In the genomic region with DNA sequence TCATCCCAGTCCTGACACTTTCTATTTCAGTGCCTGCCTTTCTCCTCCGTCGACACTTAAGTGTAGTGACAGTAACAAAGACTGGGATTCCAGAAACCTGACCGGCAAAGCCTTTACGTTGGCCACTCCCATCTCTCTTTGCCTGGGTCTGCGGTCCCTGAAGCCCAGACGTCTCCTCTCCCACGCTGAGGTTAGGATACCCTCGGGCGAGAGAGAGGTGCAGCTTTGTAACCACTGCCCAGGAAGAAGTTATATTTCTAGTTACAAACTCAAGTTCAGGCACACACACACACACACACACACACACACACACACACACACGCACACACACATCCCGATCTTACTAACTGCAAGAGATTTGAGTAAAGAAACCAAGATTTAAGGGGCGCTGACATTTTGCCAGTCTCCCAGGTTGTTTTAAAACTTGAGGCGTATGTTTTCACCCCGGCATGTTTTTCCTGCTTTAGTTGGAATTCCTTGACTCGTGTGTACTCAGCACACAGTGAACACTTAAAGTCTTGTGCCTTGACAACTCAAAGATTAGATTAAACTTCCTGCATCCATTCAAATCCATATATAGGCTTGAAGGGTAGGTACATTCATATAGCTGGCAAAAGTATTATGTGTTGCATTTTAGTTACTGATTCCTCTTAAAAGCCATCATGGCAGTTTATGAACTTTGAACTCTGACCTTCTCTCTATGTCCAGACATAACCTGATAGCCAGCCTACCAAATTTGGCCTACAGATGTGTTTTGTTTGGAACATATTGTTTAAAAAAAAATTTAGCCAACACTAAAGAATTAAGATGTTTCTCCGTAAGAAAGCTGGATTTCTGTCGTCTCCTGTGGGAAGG, we compare ENCODE assay signal across 8 mouse cellular contexts. TPM values are rescaled to one million over a fixed set of nuclear protein-coding genes. Genes with fewer than 3 reads are reported as not detected.
DNase-seq lines count a peak whose midpoint lies in the region; ATAC-seq and TF ChIP-seq lines count a peak whose summit lies in the region.

No protein-coding gene starts in this region.

- peak overlapping the region; percentile 86 for H3K4me2 ChIP-seq in forebrain, embryonic 12.5 days
- peak overlapping the region; percentile 77 for H3K4me2 ChIP-seq in liver, embryonic 14.5 days (ENCODE audit: low read depth)
- peak overlapping the region; percentile 69 for H3K4me2 ChIP-seq in stomach, postnatal 0 days (replicated peaks; ENCODE audit: low read depth)

- 16% methylated on average over 17 of the region's 17 CpGs for WGBS in heart, embryonic 10.5 days
- WGBS in forebrain, embryonic 12.5 days, result 30% methylated on average over 17 of the region's 17 CpGs
- 17% methylated on average over 17 of the region's 17 CpGs for WGBS in liver, embryonic 14.5 days (ENCODE audit: insufficient replicate concordance)
- WGBS in stomach, postnatal 0 days, result 9% methylated on average over 17 of the region's 17 CpGs

- peak overlapping the region; percentile 89 for H3K4me3 ChIP-seq in heart, embryonic 10.5 days
- H3K4me3 ChIP-seq in forebrain, embryonic 12.5 days (replicated peaks), result peak overlapping the region; percentile 58
- H3K4me3 ChIP-seq in liver, embryonic 14.5 days (ENCODE audit: insufficient read depth in 1 of 2, low read depth in 2 of 2, low read length in 2 of 2), result peak overlapping the region; percentile 54 to 57
- peak overlapping the region; percentile 72 for H3K4me3 ChIP-seq in stomach, postnatal 0 days (ENCODE audit: low read depth, low read length)

- H3K27ac ChIP-seq in heart, embryonic 10.5 days, result peak overlapping the region; percentile 99
- peak overlapping the region; percentile 70 for H3K27ac ChIP-seq in forebrain, embryonic 12.5 days
- peak overlapping the region; percentile 5; the same call in 1 of the 2 replicates for H3K27ac ChIP-seq in liver, embryonic 14.5 days
- H3K27ac ChIP-seq in stomach, postnatal 0 days (replicated peaks), result peak overlapping the region; percentile 95

- peak overlapping the region; percentile 73 for H3K9ac ChIP-seq in forebrain, embryonic 12.5 days
- H3K9ac ChIP-seq in liver, embryonic 14.5 days (replicated peaks), result no peak overlapping the region; the same call in 1 of the 2 replicates
- H3K9ac ChIP-seq in stomach, postnatal 0 days (ENCODE audit: low read length), result peak overlapping the region; percentile 83

- ATAC-seq in CD4-positive, CD25-positive, alpha-beta regulatory T cell, adult 4 months, result peak; percentile 29
- peak; percentile 61 for ATAC-seq in forebrain, embryonic 12.5 days (ENCODE audit: low FRiP score)
- peak; percentile 23 for ATAC-seq in liver, embryonic 14.5 days (ENCODE audit: insufficient read depth)
- ATAC-seq in stomach, postnatal 0 days (ENCODE audit: low FRiP score, low TSS enrichment), result peak; percentile 60

- H3K36me3 ChIP-seq in heart, embryonic 10.5 days, result peaks cover 13% of the 10 kb centered on the region; the same call in 1 of the 2 replicates
- H3K36me3 ChIP-seq in forebrain, embryonic 12.5 days (replicated peaks), result no peaks in the 10 kb centered on the region
- no peaks in the 10 kb centered on the region for H3K36me3 ChIP-seq in liver, embryonic 14.5 days (replicated peaks; ENCODE audit: control insufficient read depth, insufficient read depth, low read depth)
- no peaks in the 10 kb centered on the region for H3K36me3 ChIP-seq in stomach, postnatal 0 days (ENCODE audit: control insufficient read depth, insufficient read depth, low read length)

- TF ChIP-seq EP300 in liver, embryonic 14.5 days (IDR thresholded peaks at IDR 0.05; ENCODE audit: low read depth), result no peak
- TF ChIP-seq EP300 in stomach, postnatal 0 days (optimal IDR thresholded peaks at IDR 0.05), result no peak

- no peak for DNase-seq in heart, embryonic 10.5 days (ENCODE audit: low spot score)
- DNase-seq in heart, postnatal 25 days (ENCODE audit: low spot score), result no peak
- no peak for DNase-seq in liver, embryonic 14.5 days (ENCODE audit: low read depth in 3 of 3, low spot score in 3 of 3)
- no peak for DNase-seq in stomach, postnatal 0 days (ENCODE audit: low spot score)
- no peak for DNase-seq in ovary, postnatal 14 days (ENCODE audit: low spot score)
- DNase-seq in layer of hippocampus, adult 8-10 months (ENCODE audit: low spot score in 2 of 2), result no peak

- no peaks in the 10 kb centered on the region for H3K27me3 ChIP-seq in heart, embryonic 10.5 days (ENCODE audit: insufficient read depth, poor library complexity, severe bottlenecking)
- peaks cover 15% of the 10 kb centered on the region; the same call in 1 of the 2 replicates for H3K27me3 ChIP-seq in forebrain, embryonic 12.5 days
- peaks cover 33% of the 10 kb centered on the region for H3K27me3 ChIP-seq in liver, embryonic 14.5 days (ENCODE audit: control insufficient read depth, insufficient read depth, low read length)
- no peaks in the 10 kb centered on the region for H3K27me3 ChIP-seq in stomach, postnatal 0 days (ENCODE audit: control insufficient read depth, insufficient read depth, low read length)

- no peaks in the 10 kb centered on the region for H3K9me3 ChIP-seq in heart, embryonic 10.5 days
- no peaks in the 10 kb centered on the region for H3K9me3 ChIP-seq in forebrain, embryonic 12.5 days
- H3K9me3 ChIP-seq in liver, embryonic 14.5 days (ENCODE audit: control insufficient read depth, low read length), result no peaks in the 10 kb centered on the region
- no peaks in the 10 kb centered on the region for H3K9me3 ChIP-seq in stomach, postnatal 0 days (ENCODE audit: control insufficient read depth, low read length)

- no peak for TF ChIP-seq CTCF in liver, embryonic 14.5 days (IDR thresholded peaks at IDR 0.05; ENCODE audit: low read depth)
- TF ChIP-seq CTCF in stomach, postnatal 0 days (IDR thresholded peaks at IDR 0.05; ENCODE audit: low read depth), result no peak

- peaks cover 36% of the 10 kb centered on the region for H3K4me1 ChIP-seq in heart, embryonic 10.5 days
- H3K4me1 ChIP-seq in forebrain, embryonic 12.5 days, result peaks cover 14% of the 10 kb centered on the region
- H3K4me1 ChIP-seq in liver, embryonic 14.5 days (replicated peaks; ENCODE audit: control insufficient read depth in 2 of 2, insufficient read depth in 2 of 2, low read length in 1 of 2), result peaks cover 0 to 4% of the 10 kb centered on the region in 2 experiments; a peak in 1 of 4 replicates
- H3K4me1 ChIP-seq in stomach, postnatal 0 days (replicated peaks; ENCODE audit: control insufficient read depth, insufficient read depth), result peaks cover 3% of the 10 kb centered on the region; the same call in 1 of the 2 replicates

- intact Hi-C loops in heart, postnatal 25 days (cut with DNase I), result no loop called here

RNA-seq across cellular contexts. Expression of gene Arhgap31, which starts 0.6 kb away (rescaled TPM):
- 27.7 and 37.4 TPM in 2 replicates for polyA plus RNA-seq in heart, embryonic 10.5 days (2016; fragmentation: Nextera tagmentation; extraction: Ambion mirVana)
- 10 to 100 TPM; 34.8 to 48.2 TPM for total RNA-seq in heart, postnatal 25 days (2021)
- 10 to 100 TPM; 21.5 to 26.4 TPM for polyA plus RNA-seq in CD4-positive, CD25-positive, alpha-beta regulatory T cell, adult 4 months (2017; shearing (Covaris generic))
- 6.4 and 8.8 TPM in 2 replicates for polyA plus RNA-seq in forebrain, embryonic 12.5 days (2016; fragmentation: Nextera tagmentation; extraction: Ambion mirVana)
- polyA plus RNA-seq in liver, embryonic 14.5 days (2012; rRNA removed), result 0.69 and 0.88 TPM in 2 replicates
- 1.1 and 1.4 TPM in 2 replicates for polyA plus RNA-seq in liver, embryonic 14.5 days (2014; fragmentation: Nextera tagmentation; extraction: Ambion mirVana)
- 3.1 and 3.4 TPM in 2 replicates for polyA plus RNA-seq in stomach, postnatal 0 days (2015; fragmentation: Nextera tagmentation; extraction: Ambion mirVana)
- total RNA-seq in layer of hippocampus, adult 8-10 months (2022), result 10 to 100 TPM; 19.7 to 21.7 (median 20.6) TPM

RNA-seq across cellular contexts. Expression of gene B4galt4, which starts 28.4 kb away (rescaled TPM):
- 28.5 and 34.6 TPM in 2 replicates for polyA plus RNA-seq in heart, embryonic 10.5 days (2016; fragmentation: Nextera tagmentation; extraction: Ambion mirVana)
- 10 to 100 TPM in 1 of 2 experiments, 1 to 10 TPM in 1; 9.2 to 11.0 TPM for total RNA-seq in heart, postnatal 25 days (2021)
- 1 to 10 TPM; 8.7 to 9.2 TPM for polyA plus RNA-seq in CD4-positive, CD25-positive, alpha-beta regulatory T cell, adult 4 months (2017; shearing (Covaris generic))
- polyA plus RNA-seq in forebrain, embryonic 12.5 days (2016; fragmentation: Nextera tagmentation; extraction: Ambion mirVana), result 21.1 and 25.6 TPM in 2 replicates
- polyA plus RNA-seq in liver, embryonic 14.5 days (2012; rRNA removed), result 1.2 and 1.3 TPM in 2 replicates
- 2.3 and 2.8 TPM in 2 replicates for polyA plus RNA-seq in liver, embryonic 14.5 days (2014; fragmentation: Nextera tagmentation; extraction: Ambion mirVana)
- 9.1 and 9.3 TPM in 2 replicates for polyA plus RNA-seq in stomach, postnatal 0 days (2015; fragmentation: Nextera tagmentation; extraction: Ambion mirVana)
- total RNA-seq in layer of hippocampus, adult 8-10 months (2022), result 10 to 100 TPM; 31.4 to 39.8 (median 34.5) TPM

Comparison
In these comparisons a context has a peak if more than half of its experiments do, and no peak if none do; other contexts are left out.
1. H3K27ac ChIP-seq: peak in every context shown above with its lines; median percentile 99 in heart, embryonic 10.5 days; 95 in stomach, postnatal 0 days; 70 in forebrain, embryonic 12.5 days; 5 in liver, embryonic 14.5 days.